Mouse (Mus musculus): ENCODE results near the gene Anks4b.

- no peak for TF ChIP-seq CTCF (IDR thresholded peaks at IDR 0.05; ENCODE audit: low read depth, low read length)
- TF ChIP-seq POLR2A (IDR thresholded peaks at IDR 0.05; ENCODE audit: extremely low read depth, insufficient read depth, low read length): no peak
These were observed 46.5 kb upstream of the Anks4b start for GRCm38 (mm10) chr7:120126976-120127685.
